Comparison of ENCODE assay signal across 11 mouse cellular contexts in the genomic region with DNA sequence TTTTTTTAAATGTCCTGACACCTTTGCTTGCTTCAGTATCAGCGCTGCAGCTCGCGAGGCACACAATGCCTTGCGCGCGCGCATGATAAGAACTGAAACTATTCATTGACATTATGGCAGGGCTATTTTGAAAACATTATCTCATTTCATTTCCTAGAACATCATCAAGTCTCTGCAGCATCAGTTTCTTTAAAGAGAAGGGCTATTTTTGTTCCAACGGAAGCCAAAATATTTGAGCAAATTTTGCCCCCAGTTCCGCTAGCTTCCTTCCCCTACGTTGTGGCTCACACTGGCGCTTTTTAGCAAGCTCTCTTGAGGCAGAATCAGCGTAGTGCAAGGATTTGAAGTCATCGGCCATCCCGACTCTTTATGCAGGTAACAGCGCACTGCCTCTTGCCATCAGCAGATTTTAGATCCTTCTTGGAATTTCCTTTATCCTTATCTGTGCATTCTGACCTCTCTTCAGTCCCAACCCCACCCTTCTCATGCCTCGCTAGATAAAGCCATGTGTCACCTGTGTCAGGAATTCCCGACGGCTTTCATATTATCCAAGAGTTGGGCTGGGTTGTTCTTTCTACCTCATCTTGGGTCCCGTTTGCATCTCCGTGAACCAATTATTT.
A peak's percentile ranks its signal among the peaks of the same experiment; 100 is the strongest.
DNase-seq lines count a peak whose midpoint lies in the region; ATAC-seq lines count a peak whose summit lies in the region.
"Had no signal": no experiment of that assay in that cellular context is flagged by ENCODE, and none has a peak within 500 bp of the region (broad histone marks: within the 10 kb centered on the region; RNA-seq: fewer than 3 reads in every experiment).

No protein-coding gene starts in this region.

- no peaks in the 10 kb centered on the region for H3K36me3 ChIP-seq in kidney, embryonic 14.5 days (ENCODE audit: control insufficient read depth, insufficient read depth, low read length)
- H3K36me3 ChIP-seq: embryonic facial prominence, embryonic 15.5 days had no signal

- DNase-seq in kidney, adult 11 months, result peak; percentile 36
- DNase-seq in MEL-GATA-1-ER (ENCODE audit: extremely low read depth, low read depth), result peak; percentile 54
- peak; percentile 66 to 74 for DNase-seq in heart, postnatal 10 days
- peak; percentile 34 for DNase-seq in lung, postnatal 10 days
- DNase-seq in urinary bladder, adult 2 months (ENCODE audit: low spot score), result no peak
- no peak for DNase-seq in spleen, postnatal 14 days (ENCODE audit: low spot score in 2 of 2)
- DNase-seq: cerebellum, adult 2 months had no signal

- H3K4me2 ChIP-seq in kidney, embryonic 14.5 days (replicated peaks; ENCODE audit: low read depth, low read length), result no peak overlapping the region
- H3K4me2 ChIP-seq: embryonic facial prominence, embryonic 15.5 days had no signal

- no peak overlapping the region for H3K27ac ChIP-seq in kidney, embryonic 14.5 days (ENCODE audit: low read depth, low read length)
- H3K27ac ChIP-seq: embryonic facial prominence, embryonic 15.5 days; macrophage had no signal

- intact Hi-C loops in heart, postnatal 10 days (cut with DNase I), result loop anchor here (2.0 to 5.0 kb wide), 2 partner anchors 36 to 76 kb away; a partner anchor contains a TSS

- no peak overlapping the region for H3K4me3 ChIP-seq in kidney, embryonic 14.5 days (ENCODE audit: low read length)
- H3K4me3 ChIP-seq: embryonic facial prominence, embryonic 15.5 days had no signal

- WGBS in kidney, embryonic 14.5 days, result 92% methylated on average over 20 of the region's 20 CpGs

- no peaks in the 10 kb centered on the region for H3K9me3 ChIP-seq in kidney, embryonic 14.5 days (ENCODE audit: control insufficient read depth, low read length)
- H3K9me3 ChIP-seq: embryonic facial prominence, embryonic 15.5 days had no signal

- H3K9ac ChIP-seq in kidney, embryonic 14.5 days (ENCODE audit: low read depth, low read length), result no peak overlapping the region
- H3K9ac ChIP-seq: embryonic facial prominence, embryonic 15.5 days had no signal

- H3K4me1 ChIP-seq in kidney, embryonic 14.5 days (ENCODE audit: control insufficient read depth, insufficient read depth, low read length), result peaks cover 16% of the 10 kb centered on the region; the same call in 1 of the 2 replicates
- H3K4me1 ChIP-seq: embryonic facial prominence, embryonic 15.5 days had no signal

- no peak for ATAC-seq in kidney, embryonic 14.5 days (ENCODE audit: low FRiP score, low TSS enrichment)
- no peak for ATAC-seq in erythroblast, adult 5-6 weeks (replicated peaks; ENCODE audit: low FRiP score, poor library complexity, severe bottlenecking)

- no peaks in the 10 kb centered on the region for H3K27me3 ChIP-seq in kidney, embryonic 14.5 days (ENCODE audit: control insufficient read depth, insufficient read depth, low read length)
- H3K27me3 ChIP-seq: embryonic facial prominence, embryonic 15.5 days had no signal

Comparison
In these comparisons a context has a peak if more than half of its experiments do, and no peak if none do; other contexts are left out.
1. DNase-seq: peak in kidney, adult 11 months (single experiment), MEL-GATA-1-ER (single experiment), heart, postnatal 10 days (2 of 2) and lung, postnatal 10 days (single experiment); none in urinary bladder, adult 2 months (single experiment) and spleen, postnatal 14 days (0 of 2).